17 mouse cellular contexts compared by ENCODE assay signal in the genomic region with DNA sequence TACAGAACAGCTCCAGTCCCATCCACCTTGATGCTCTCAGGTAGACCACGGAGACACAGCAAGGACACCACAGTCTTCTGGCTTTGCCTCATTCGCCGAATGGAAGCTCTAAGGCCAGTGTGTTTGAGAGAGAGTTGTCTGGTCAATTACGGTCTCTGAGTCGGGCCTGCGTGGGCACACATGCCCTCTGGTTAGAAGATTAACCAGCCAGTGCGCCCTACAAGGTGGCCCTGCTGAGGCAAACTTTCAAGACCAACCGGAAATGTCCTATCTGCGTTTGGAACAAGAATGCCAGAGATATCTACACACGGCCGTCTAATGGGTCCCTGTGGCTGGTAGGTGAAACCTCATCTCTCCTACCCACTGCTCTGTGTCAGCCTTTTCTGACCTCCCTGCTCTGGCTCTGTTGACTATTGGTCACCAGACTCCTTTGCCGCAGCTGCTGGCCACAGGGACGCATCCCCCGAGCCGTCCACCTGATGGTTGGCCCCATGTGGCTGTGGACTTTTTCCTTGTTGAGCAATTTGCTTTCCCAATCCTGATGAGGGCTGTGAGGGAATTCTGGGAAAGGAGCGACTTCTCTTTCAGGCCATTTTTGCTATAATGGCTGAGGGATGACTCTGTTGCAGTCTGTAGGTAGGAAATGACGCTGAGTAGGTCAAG. TPM values are rescaled to one million over a fixed set of nuclear protein-coding genes. Genes with fewer than 3 reads are reported as not detected.
DNase-seq lines count a peak whose midpoint lies in the region; ATAC-seq and TF ChIP-seq lines count a peak whose summit lies in the region.
"Had no signal": no experiment of that assay in that cellular context is flagged by ENCODE, and none has a peak within 500 bp of the region (broad histone marks: within the 10 kb centered on the region; RNA-seq: fewer than 3 reads in every experiment).

No protein-coding gene starts in this region.

- WGBS in intestine, postnatal 0 days: 64% methylated on average over 17 of the region's 17 CpGs
- 84% methylated on average over 17 of the region's 17 CpGs for WGBS in intestine, embryonic 15.5 days
- WGBS in liver, adult 2 months: 21% methylated on average over 17 of the region's 17 CpGs
- 64% methylated on average over 17 of the region's 17 CpGs for WGBS in liver, embryonic 14.5 days (ENCODE audit: insufficient replicate concordance)

- no peak for ATAC-seq in intestine, postnatal 0 days
- ATAC-seq in intestine, embryonic 15.5 days: no peak
- ATAC-seq in liver, embryonic 14.5 days (ENCODE audit: insufficient read depth): peak; percentile 62
- ATAC-seq: forebrain, embryonic 13.5 days; forebrain, postnatal 0 days had no signal

- H3K9me3 ChIP-seq in intestine, postnatal 0 days (ENCODE audit: control insufficient read depth): no peaks in the 10 kb centered on the region
- H3K9me3 ChIP-seq in intestine, embryonic 15.5 days: no peaks in the 10 kb centered on the region
- no peaks in the 10 kb centered on the region for H3K9me3 ChIP-seq in liver, embryonic 14.5 days (ENCODE audit: control insufficient read depth, low read length)
- H3K9me3 ChIP-seq: embryonic facial prominence, embryonic 12.5 days; forebrain, embryonic 13.5 days; heart, embryonic 12.5 days; hindbrain, embryonic 10.5 days had no signal

- no peaks in the 10 kb centered on the region for H3K27me3 ChIP-seq in intestine, postnatal 0 days (replicated peaks; ENCODE audit: control insufficient read depth, insufficient read depth, low read length)
- H3K27me3 ChIP-seq in intestine, embryonic 15.5 days (replicated peaks): peaks cover 4% of the 10 kb centered on the region
- no peaks in the 10 kb centered on the region for H3K27me3 ChIP-seq in liver, adult 2 months (ENCODE audit: control insufficient read depth, insufficient read depth, low read length)
- H3K27me3 ChIP-seq in liver, embryonic 14.5 days (ENCODE audit: control insufficient read depth, insufficient read depth, low read length): peaks cover 1% of the 10 kb centered on the region; the same call in 1 of the 2 replicates

- no peak for TF ChIP-seq EP300 in liver, embryonic 14.5 days (IDR thresholded peaks at IDR 0.05; ENCODE audit: low read depth)

- no peak overlapping the region for H3K4me3 ChIP-seq in intestine, postnatal 0 days (ENCODE audit: low read depth, low read length)
- no peak overlapping the region for H3K4me3 ChIP-seq in intestine, embryonic 15.5 days (replicated peaks)
- peak overlapping the region; percentile 67 for H3K4me3 ChIP-seq in liver, adult 2 months (ENCODE audit: insufficient read depth, low read depth, low read length)
- no peak overlapping the region for H3K4me3 ChIP-seq in liver, embryonic 14.5 days (ENCODE audit: insufficient read depth in 1 of 2, low read depth in 2 of 2, low read length in 2 of 2)
- H3K4me3 ChIP-seq: embryonic facial prominence, embryonic 12.5 days; forebrain, embryonic 13.5 days; heart, embryonic 12.5 days; hindbrain, embryonic 10.5 days had no signal

- peak overlapping the region; percentile 22; the same call in 1 of the 2 replicates for H3K27ac ChIP-seq in intestine, postnatal 0 days (ENCODE audit: low read depth, low read length)
- H3K27ac ChIP-seq in intestine, embryonic 15.5 days: no peak overlapping the region
- peak overlapping the region; percentile 96 for H3K27ac ChIP-seq in liver, adult 2 months (replicated peaks; ENCODE audit: insufficient read depth, low read depth, low read length)
- no peak overlapping the region for H3K27ac ChIP-seq in liver, embryonic 14.5 days
- H3K27ac ChIP-seq: embryonic facial prominence, embryonic 12.5 days; forebrain, embryonic 13.5 days; hindbrain, embryonic 10.5 days had no signal

- H3K79me2 ChIP-seq in liver, adult 2 months (ENCODE audit: control insufficient read depth, insufficient read depth, low read length): no peaks in the 10 kb centered on the region; the same call in 1 of the 2 replicates

- TF ChIP-seq POLR2A in liver, adult 2 months (IDR thresholded peaks at IDR 0.05; ENCODE audit: extremely low read depth, insufficient read depth, low read length): peak; percentile 39; the same call in 1 of the 2 replicates

- H3K4me2 ChIP-seq in intestine, postnatal 0 days (replicated peaks; ENCODE audit: low read depth): no peak overlapping the region
- H3K4me2 ChIP-seq in intestine, embryonic 15.5 days (replicated peaks): no peak overlapping the region
- H3K4me2 ChIP-seq in liver, embryonic 14.5 days (ENCODE audit: low read depth): no peak overlapping the region
- H3K4me2 ChIP-seq: embryonic facial prominence, embryonic 12.5 days; forebrain, embryonic 13.5 days; heart, embryonic 12.5 days had no signal

- TF ChIP-seq CTCF in intestine, postnatal 0 days (IDR thresholded peaks at IDR 0.05; ENCODE audit: low read depth): no peak
- no peak for TF ChIP-seq CTCF in liver, adult 2 months (IDR thresholded peaks at IDR 0.05; ENCODE audit: low read depth, low read length)
- no peak for TF ChIP-seq CTCF in liver, embryonic 14.5 days (IDR thresholded peaks at IDR 0.05; ENCODE audit: low read depth)

- no peaks in the 10 kb centered on the region for H3K36me3 ChIP-seq in intestine, postnatal 0 days (ENCODE audit: control insufficient read depth, insufficient read depth)
- no peaks in the 10 kb centered on the region for H3K36me3 ChIP-seq in intestine, embryonic 15.5 days
- no peaks in the 10 kb centered on the region for H3K36me3 ChIP-seq in liver, adult 2 months (ENCODE audit: control insufficient read depth, insufficient read depth, low read length)
- H3K36me3 ChIP-seq in liver, embryonic 14.5 days (replicated peaks; ENCODE audit: control insufficient read depth, insufficient read depth, low read depth): no peaks in the 10 kb centered on the region
- H3K36me3 ChIP-seq: embryonic facial prominence, embryonic 12.5 days; heart, embryonic 12.5 days; hindbrain, embryonic 10.5 days had no signal

- H3K4me1 ChIP-seq in intestine, postnatal 0 days (replicated peaks; ENCODE audit: control insufficient read depth, insufficient read depth, low read length): peaks cover 9% of the 10 kb centered on the region
- H3K4me1 ChIP-seq in intestine, embryonic 15.5 days (replicated peaks): 0 out of 2 replicates have a peak, but pooled peaks cover under 1% of the 10 kb centered on the region
- peaks cover 16% of the 10 kb centered on the region for H3K4me1 ChIP-seq in liver, adult 2 months (ENCODE audit: control insufficient read depth, insufficient read depth, low read length)
- peaks cover 0 to under 1% of the 10 kb centered on the region in 2 experiments; a peak in 1 of 4 replicates for H3K4me1 ChIP-seq in liver, embryonic 14.5 days (replicated peaks; ENCODE audit: control insufficient read depth in 2 of 2, insufficient read depth in 2 of 2, low read length in 1 of 2)
- H3K4me1 ChIP-seq: heart, embryonic 12.5 days had no signal

- H3K9ac ChIP-seq in intestine, postnatal 0 days (ENCODE audit: low read depth, low read length): no peak overlapping the region
- no peak overlapping the region for H3K9ac ChIP-seq in intestine, embryonic 15.5 days
- H3K9ac ChIP-seq in liver, adult 2 months (ENCODE audit: low read depth, low read length): peak overlapping the region; percentile 85
- H3K9ac ChIP-seq in liver, embryonic 14.5 days (replicated peaks): no peak overlapping the region
- H3K9ac ChIP-seq: embryonic facial prominence, embryonic 12.5 days; forebrain, embryonic 13.5 days; forebrain, postnatal 0 days; heart, embryonic 12.5 days had no signal

- peak; percentile 95 for DNase-seq in liver, adult 2 months (ENCODE audit: extremely low read depth, low read depth, low spot score)
- DNase-seq in liver, embryonic 14.5 days (ENCODE audit: low read depth in 3 of 3, low spot score in 3 of 3): peak in 1 of 3 experiments; percentile 16
- peak; percentile 74 for DNase-seq in yolk sac, embryonic 10.5 days (ENCODE audit: low spot score)
- no peak for DNase-seq in lung, postnatal 10 days
- no peak for DNase-seq in thymus, postnatal 36 days
- DNase-seq: adrenal gland, postnatal 10 days; cerebellum, adult 11 months; cerebellum, adult 8-10 months; cerebellum, postnatal 14 days; forebrain, postnatal 0 days; gastrocnemius, postnatal 14 days had no signal

RNA-seq across cellular contexts. Expression of a gene that starts 45.8 kb away (rescaled TPM):
- 18.6 and 19.4 TPM in 2 replicates for polyA plus RNA-seq in intestine, postnatal 0 days (2015; fragmentation: Nextera tagmentation; extraction: Ambion mirVana)
- 55.1 and 62.1 TPM in 2 replicates for polyA plus RNA-seq in intestine, embryonic 15.5 days (2015; fragmentation: Nextera tagmentation; extraction: Ambion mirVana)
- total RNA-seq in liver, adult 2 months (2014; rRNA removed): 1.6 and 3.0 TPM in 2 replicates
- 0.81 and 1.1 TPM in 2 replicates for polyA plus RNA-seq in liver, adult 2 months (2012; rRNA removed)
- polyA plus RNA-seq in liver, embryonic 14.5 days (2012; rRNA removed): 22.8 and 24.3 TPM in 2 replicates
- 55.0 and 56.2 TPM in 2 replicates for polyA plus RNA-seq in liver, embryonic 14.5 days (2014; fragmentation: Nextera tagmentation; extraction: Ambion mirVana)

Comparison
In these comparisons a context has a peak if more than half of its experiments do, and no peak if none do; other contexts are left out.
1. H3K27ac ChIP-seq: peak in intestine, postnatal 0 days (single experiment) and liver, adult 2 months (single experiment); none in intestine, embryonic 15.5 days (single experiment) and liver, embryonic 14.5 days (single experiment).
2. DNase-seq: peak in liver, adult 2 months (single experiment) and yolk sac, embryonic 10.5 days (single experiment); none in lung, postnatal 10 days (single experiment) and thymus, postnatal 36 days (0 of 2).